Mouse (Mus musculus) limb, embryonic 13.5 days (tissue): ENCODE measurements around the gene Rasl2-9. TPM values are rescaled to one million over a fixed set of nuclear protein-coding genes. Genes with fewer than 3 reads are reported as not detected.
A peak's percentile ranks its signal among the peaks of the same experiment; 100 is the strongest.
"Not testable (repeated sequence)": the region's sequence is repeated elsewhere in the genome, so short reads cannot be mapped to it uniquely, and the experiment has no call there.

Experiments
- ATAC-seq: fragments of 200-750 bp; cut with Nextera tagmentation; 2 replicates; pipeline ENCODE4 v1.8.0; 2017; ENCODE audit warnings: low read depth, moderate number of reproducible peaks, moderate TSS enrichment; ENCODE audit not compliant: low FRiP score
- H3K27ac ChIP-seq: fragments of 300-500 bp; sonication (generic); 2 replicates; pipeline ENCODE4 v1.5.1; 2015; ENCODE audit warnings: inconsistent platforms, mild to moderate bottlenecking, moderate library complexity
- H3K27me3 ChIP-seq: fragments of 300-500 bp; sonication (generic); 2 replicates; pipeline ENCODE4 v1.6.1; 2015; ENCODE audit warnings: mild to moderate bottlenecking, inconsistent platforms
- H3K36me3 ChIP-seq: fragments of 300-500 bp; sonication (generic); 2 replicates; pipeline ENCODE4 v1.6.1; 2015; ENCODE audit warnings: inconsistent platforms, mild to moderate bottlenecking, moderate library complexity
- H3K4me1 ChIP-seq: fragments of 300-500 bp; sonication (generic); 2 replicates; pipeline ENCODE4 v1.6.1; 2015; ENCODE audit warnings: inconsistent platforms
- H3K4me2 ChIP-seq: fragments of 300-500 bp; sonication (generic); replicated peaks from 2 replicates; pipeline ENCODE4 v1.6.1; 2015; ENCODE audit warnings: inconsistent platforms, mild to moderate bottlenecking, moderate library complexity
- H3K4me3 ChIP-seq: fragments of 300-500 bp; sonication (generic); 2 replicates; pipeline ENCODE4 v1.5.1; 2015; ENCODE audit warnings: moderate library complexity, mild to moderate bottlenecking, inconsistent platforms
- H3K9ac ChIP-seq: fragments of 300-500 bp; sonication (generic); 2 replicates; pipeline ENCODE4 v1.6.1; 2015; ENCODE audit warnings: mild to moderate bottlenecking, inconsistent platforms
- H3K9me3 ChIP-seq: fragments of 300-500 bp; sonication (generic); 2 replicates; pipeline ENCODE4 v1.6.1; 2016; ENCODE audit warnings: inconsistent platforms
- WGBS: fragments of 180-500 bp; shearing (Covaris S2); methylation state at CpG from one replicate; pipeline ENCODE4 v1.1.7; 2015; 5-methylcytosine and 5-hydroxymethylcytosine counted together
- microRNA-seq: library from miRNA; unstranded; fragments of <30 nt; microRNA quantifications from one replicate; pipeline ENCODE4, GENCODE M21; 2016
- polyA plus RNA-seq: library from polyadenylated mRNA; unstranded; fragments of >200 nt; fragmentation: Nextera tagmentation; extraction: Ambion mirVana; gene quantifications from 2 replicates; pipeline ENCODE4 v1.2.1, GENCODE M21; 2015

The Rasl2-9 gene
- polyA plus RNA-seq, 1 experiment from 2014 or later, result 0.31 TPM

- H3K9me3 ChIP-seq, result no peaks in the 10 kb centered on the region
- WGBS, result under 1% methylated on average over 81 of the region's 81 CpGs
- peaks cover 14% of the 10 kb centered on the region for H3K4me1 ChIP-seq
- peak within 1 kb of the TSS; percentile 87 for H3K4me2 ChIP-seq
- peak within 1 kb of the TSS; percentile 97 for H3K4me3 ChIP-seq
- peak; percentile 97 for ATAC-seq
- H3K27me3 ChIP-seq, result no peaks in the 10 kb centered on the region
- H3K36me3 ChIP-seq, result peaks cover 56% of the 10 kb centered on the region
- H3K27ac ChIP-seq, result peak within 1 kb of the TSS; percentile 91
- peak within 1 kb of the TSS; percentile 96 for H3K9ac ChIP-seq
These were observed 45.6 kb downstream of the Rasl2-9 start, which contains the start of gene Epn1 for GRCm38 (mm10) chr7:5080010-5080751. Gene Epn1, plus strand, starts transcription at chr7:5080235.

GRCm38 (mm10) chr7:5079365-5080009, 46.3 kb downstream of the Rasl2-9 start:
- peaks cover 56% of the 10 kb centered on the region for H3K36me3 ChIP-seq
- peak overlapping the region; percentile 91; the same call in 1 of the 2 replicates for H3K27ac ChIP-seq
- H3K9ac ChIP-seq, result peak overlapping the region; percentile 96; the same call in 1 of the 2 replicates
- peak overlapping the region; percentile 87 for H3K4me2 ChIP-seq
- 0 out of 2 replicates have a peak, but pooled peaks have one; percentile 13 for ATAC-seq
- peaks cover 14% of the 10 kb centered on the region for H3K4me1 ChIP-seq
- H3K27me3 ChIP-seq, H3K9me3 ChIP-seq: not testable (repeated sequence)
- 51% methylated on average over 9 of the region's 13 CpGs for WGBS
- peak overlapping the region; percentile 97 for H3K4me3 ChIP-seq

- Histone ChIP-seq H3K27ac (no peak overlapping the region), H3K27me3 (no peaks in the 10 kb centered on the region), H3K9ac (no peak overlapping the region), H3K9me3 (no peaks in the 10 kb centered on the region), H3K4me1 (peaks cover 12% of the 10 kb centered on the region), H3K36me3 (peaks cover 69% of the 10 kb centered on the region), H3K4me3 (no peak overlapping the region), H3K4me2 (no peak overlapping the region)
- 83% methylated on average over 2 of the region's 2 CpGs for WGBS
- ATAC-seq, result no peak
These were observed 48.8 kb downstream of the Rasl2-9 start for GRCm38 (mm10) chr7:5076931-5077330.

GRCm38 (mm10) chr7:5074984-5075383, 50.8 kb downstream of the Rasl2-9 start:
- WGBS, result 89% methylated on average over 5 of the region's 5 CpGs

More at GRCm38 (mm10) chr7:5074984-5075383, 50.8 kb downstream of the Rasl2-9 start:
- Histone ChIP-seq H3K4me3 (no peak overlapping the region), H3K9me3 (no peaks in the 10 kb centered on the region), H3K27me3 (no peaks in the 10 kb centered on the region), H3K36me3 (peaks cover 88% of the 10 kb centered on the region), H3K4me1 (no peaks in the 10 kb centered on the region), H3K9ac (no peak overlapping the region), H3K27ac (no peak overlapping the region), H3K4me2 (no peak overlapping the region)
- ATAC-seq, result no peak

Small RNAs within 50 kb of the gene (microRNA-seq; reads per million reads assigned to microRNA genes)
- gene Gm26217, result not detected

Other genes starting within 250 kb of the Rasl2-9 start
- gene Isoc2a, start 248.8 kb downstream of the Rasl2-9 start, polyA plus RNA-seq, result 1.2 and 1.3 TPM in 2 replicates
- not detected in 2 replicates for gene Gm36210, start 219.4 kb downstream of the Rasl2-9 start, polyA plus RNA-seq
- 4.2 and 4.3 TPM in 2 replicates for gene Zfp628, start 210.7 kb downstream of the Rasl2-9 start, polyA plus RNA-seq
- gene Nat14, start 203.9 kb downstream of the Rasl2-9 start, polyA plus RNA-seq, result 3.1 and 3.3 TPM in 2 replicates
- gene Ssc5d, start 200.2 kb downstream of the Rasl2-9 start, polyA plus RNA-seq, result 6.4 and 8.1 TPM in 2 replicates
- gene Sbk2, start 161.5 kb downstream of the Rasl2-9 start, polyA plus RNA-seq, result 0.38 and 0.92 TPM in 2 replicates
- not detected in 2 replicates for gene Sbk3, start 154.8 kb downstream of the Rasl2-9 start, polyA plus RNA-seq
- gene Zfp579, start 129.8 kb downstream of the Rasl2-9 start, polyA plus RNA-seq, result 35.3 and 38.5 TPM in 2 replicates
- 9.1 and 10.7 TPM in 2 replicates for gene Zfp524, start 111.5 kb downstream of the Rasl2-9 start, polyA plus RNA-seq
- 44.7 and 48.6 TPM in 2 replicates for gene Fiz1, start 111.3 kb downstream of the Rasl2-9 start, polyA plus RNA-seq
- 0.42 and 2.1 TPM in 2 replicates for gene Gm44973, start 110.5 kb downstream of the Rasl2-9 start, polyA plus RNA-seq
- 6.0 and 8.1 TPM in 2 replicates for gene Zfp865, start 105.6 kb downstream of the Rasl2-9 start, polyA plus RNA-seq
- gene Ccdc106, start 105.4 kb downstream of the Rasl2-9 start, polyA plus RNA-seq, result 44.9 and 47.8 TPM in 2 replicates
- 0.13 TPM in 1 of 2 replicates, not detected in the other for gene 4632433K11Rik, start 91.8 kb downstream of the Rasl2-9 start, polyA plus RNA-seq
- 7.0 and 7.8 TPM in 2 replicates for gene Zfp784, start 87.5 kb downstream of the Rasl2-9 start, polyA plus RNA-seq
- gene Zfp580, start 74.4 kb downstream of the Rasl2-9 start, polyA plus RNA-seq, result 42.1 and 42.8 TPM in 2 replicates
- 152 and 153 TPM in 2 replicates for gene U2af2, start 63.8 kb downstream of the Rasl2-9 start, polyA plus RNA-seq
- 62.2 and 64.6 TPM in 2 replicates for gene Epn1, start 45.7 kb downstream of the Rasl2-9 start, polyA plus RNA-seq
- gene Rfpl4, start 9.0 kb downstream of the Rasl2-9 start, polyA plus RNA-seq, result not detected in 2 replicates
- not detected in 2 replicates for gene Vmn1r55, start 23.7 kb upstream of the Rasl2-9 start, polyA plus RNA-seq
- not detected in 2 replicates for gene Vmn1r56, start 70.8 kb upstream of the Rasl2-9 start, polyA plus RNA-seq
- gene Vmn1r57, start 92.5 kb upstream of the Rasl2-9 start, polyA plus RNA-seq, result not detected in 2 replicates
- gene Gm5065, start 224.6 kb upstream of the Rasl2-9 start, polyA plus RNA-seq, result not detected in 2 replicates
- not detected in 2 replicates for gene Nlrp2, start 225.1 kb upstream of the Rasl2-9 start, polyA plus RNA-seq